Mouse (Mus musculus): ENCODE measurements around the gene Camta1. TPM values are rescaled to one million over a fixed set of nuclear protein-coding genes. Genes with fewer than 3 reads are reported as not detected.

Camta1 gene
- polyA plus RNA-seq, 1 experiment from 2014 or later, result 137 TPM

DNA sequence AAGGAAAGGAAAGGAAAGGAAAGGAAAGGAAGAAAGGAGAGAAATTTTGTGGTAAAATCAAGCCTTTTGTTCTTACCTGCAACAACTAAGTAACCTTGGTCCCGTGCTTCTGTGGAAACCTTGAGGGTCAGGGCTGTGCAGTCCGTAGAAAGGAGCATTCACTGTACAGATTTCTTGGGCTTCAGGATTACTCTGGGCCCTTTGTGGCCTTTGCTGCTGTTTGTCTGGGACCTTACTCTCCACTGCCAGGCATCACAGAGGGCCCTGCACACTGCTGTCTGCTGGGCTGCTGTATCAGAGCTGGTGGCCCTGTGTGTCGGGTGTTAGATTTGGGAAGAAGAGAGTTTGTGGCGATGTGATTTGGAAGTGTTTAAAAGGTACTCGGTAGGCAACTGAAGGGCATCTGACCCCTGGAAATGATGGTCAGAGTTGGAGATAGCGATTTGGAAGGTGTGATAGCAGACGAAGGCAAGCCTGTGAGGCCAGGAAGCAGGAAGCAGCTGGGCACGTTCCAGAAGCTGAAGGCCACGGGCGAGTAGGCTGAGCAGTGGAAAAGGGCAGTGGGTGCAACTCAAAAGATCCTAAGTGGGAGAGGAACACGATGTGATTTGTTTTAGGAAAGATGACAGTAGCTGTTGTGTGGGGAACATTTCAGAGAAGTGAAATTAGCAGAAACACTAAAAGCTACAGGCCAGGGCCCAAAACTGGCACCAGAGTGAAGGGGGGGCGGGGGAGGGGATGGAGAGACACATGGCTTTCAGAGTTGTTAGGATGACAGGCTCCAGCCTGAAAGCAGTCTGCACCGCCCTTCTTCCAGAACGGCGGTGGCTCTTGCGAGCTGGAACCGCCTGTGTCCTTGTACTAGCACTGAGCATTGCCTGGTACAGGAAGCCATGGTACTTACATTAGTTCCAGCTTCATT, 992.1 kb downstream of the Camta1 start:
- 52% methylated on average over 17 of the region's 17 CpGs for WGBS (ENCODE audit: insufficient replicate concordance)
- peaks cover 12% of the 10 kb centered on the region for H3K36me3 ChIP-seq (ENCODE audit: control insufficient read depth, insufficient read depth, low read length)

GRCm38 (mm10) chr4:150868859-150869258, 992.8 kb downstream of the Camta1 start:
- no peak overlapping the region for H3K27ac ChIP-seq (ENCODE audit: low read depth, low read length)
- no peak for ATAC-seq (replicated peaks; ENCODE audit: insufficient number of reproducible peaks, low FRiP score, low TSS enrichment)
- H3K9me3 ChIP-seq (replicated peaks; ENCODE audit: control insufficient read depth, low read length), result no peaks in the 10 kb centered on the region
- H3K36me3 ChIP-seq (ENCODE audit: control insufficient read depth, insufficient read depth, low read length), result peaks cover 12% of the 10 kb centered on the region
- no peak overlapping the region for H3K4me2 ChIP-seq
- H3K27me3 ChIP-seq (ENCODE audit: control insufficient read depth, insufficient read depth, low read length), result no peaks in the 10 kb centered on the region
- H3K4me1 ChIP-seq (ENCODE audit: control insufficient read depth, insufficient read depth, low read length), result peaks cover 29% of the 10 kb centered on the region
- WGBS (ENCODE audit: insufficient replicate concordance), result 64% methylated on average over 2 of the region's 2 CpGs
- no peak overlapping the region for H3K9ac ChIP-seq (ENCODE audit: low read depth, low read length)
- no peak overlapping the region for H3K4me3 ChIP-seq (ENCODE audit: low read depth, low read length)

More for the DNA sequence above, 992.1 kb downstream of the Camta1 start:
- no peak overlapping the region for H3K4me2 ChIP-seq
- peak overlapping the region; percentile 35 for H3K27ac ChIP-seq (ENCODE audit: low read depth, low read length)
- no peaks in the 10 kb centered on the region for H3K27me3 ChIP-seq (ENCODE audit: control insufficient read depth, insufficient read depth, low read length)
- no peak for ATAC-seq (replicated peaks; ENCODE audit: insufficient number of reproducible peaks, low FRiP score, low TSS enrichment)
- 0 out of 2 replicates have a peak overlapping the region, but pooled peaks have one; percentile 16 for H3K9ac ChIP-seq (ENCODE audit: low read depth, low read length)
- peaks cover 29% of the 10 kb centered on the region for H3K4me1 ChIP-seq (ENCODE audit: control insufficient read depth, insufficient read depth, low read length)
- H3K9me3 ChIP-seq (replicated peaks; ENCODE audit: control insufficient read depth, low read length), result no peaks in the 10 kb centered on the region
- H3K4me3 ChIP-seq (ENCODE audit: low read depth, low read length), result no peak overlapping the region

DNA sequence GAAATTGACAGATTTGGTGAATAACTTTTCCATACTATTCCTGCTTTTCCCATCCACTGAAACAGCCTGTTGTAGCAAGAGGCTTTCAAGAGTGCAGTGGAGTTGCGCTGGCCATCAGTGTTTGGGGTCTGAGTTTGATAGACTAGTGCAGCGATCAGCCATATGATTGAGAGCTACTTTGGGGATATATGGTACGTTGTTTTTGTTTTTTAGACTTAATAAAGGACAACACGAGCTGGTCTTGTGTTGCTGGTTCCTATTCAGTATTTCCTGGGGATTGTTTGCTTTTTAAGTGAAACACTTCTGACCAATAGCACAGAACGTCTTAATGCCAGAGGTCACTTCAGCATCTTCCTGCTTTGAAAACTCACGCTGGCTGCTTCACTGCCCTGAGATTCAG, 993.5 kb downstream of the Camta1 start:
- Histone ChIP-seq H3K27me3 (ENCODE audit: control insufficient read depth, insufficient read depth, low read length) (no peaks in the 10 kb centered on the region), H3K4me1 (ENCODE audit: control insufficient read depth, insufficient read depth, low read length) (peaks cover 29% of the 10 kb centered on the region), H3K4me3 (ENCODE audit: low read depth, low read length) (no peak overlapping the region), H3K27ac (ENCODE audit: low read depth, low read length) (no peak overlapping the region), H3K4me2 (no peak overlapping the region), H3K36me3 (ENCODE audit: control insufficient read depth, insufficient read depth, low read length) (peaks cover 12% of the 10 kb centered on the region), H3K9me3 (replicated peaks; ENCODE audit: control insufficient read depth, low read length) (no peaks in the 10 kb centered on the region), H3K9ac (ENCODE audit: low read depth, low read length) (no peak overlapping the region)
- 78% methylated on average over 6 of the region's 6 CpGs for WGBS (ENCODE audit: insufficient replicate concordance)
- ATAC-seq (replicated peaks; ENCODE audit: insufficient number of reproducible peaks, low FRiP score, low TSS enrichment), result no peak

Other genes starting within 250 kb of the Camta1 start
- 57.7 and 57.8 TPM in 2 replicates for gene Dnajc11, start 71.8 kb upstream of the Camta1 start, polyA plus RNA-seq (2014; fragmentation: Nextera tagmentation; extraction: Ambion mirVana)
- 18.9 and 19.7 TPM in 2 replicates for gene Thap3, start 127.1 kb upstream of the Camta1 start, polyA plus RNA-seq (2014; fragmentation: Nextera tagmentation; extraction: Ambion mirVana)
- 14.3 and 21.7 TPM in 2 replicates for gene Phf13, start 134.4 kb upstream of the Camta1 start, polyA plus RNA-seq (2014; fragmentation: Nextera tagmentation; extraction: Ambion mirVana)
- gene Klhl21, start 146.9 kb upstream of the Camta1 start, polyA plus RNA-seq (2014; fragmentation: Nextera tagmentation; extraction: Ambion mirVana), result 11.4 and 17.8 TPM in 2 replicates
- 11.8 and 12.2 TPM in 2 replicates for gene Zbtb48, start 165.8 kb upstream of the Camta1 start, polyA plus RNA-seq (2014; fragmentation: Nextera tagmentation; extraction: Ambion mirVana)
- gene Tas1r1, start 176.7 kb upstream of the Camta1 start, polyA plus RNA-seq (2014; fragmentation: Nextera tagmentation; extraction: Ambion mirVana), result 0.14 and 0.16 TPM in 2 replicates
- 18.0 and 19.0 TPM in 2 replicates for gene Nol9, start 177.4 kb upstream of the Camta1 start, polyA plus RNA-seq (2014; fragmentation: Nextera tagmentation; extraction: Ambion mirVana)
- gene Plekhg5, start 210.6 kb upstream of the Camta1 start, polyA plus RNA-seq (2014; fragmentation: Nextera tagmentation; extraction: Ambion mirVana), result 6.6 and 7.0 TPM in 2 replicates